Mouse (Mus musculus) midbrain, embryonic 16.5 days (tissue): Measurements from ENCODE around the gene Odf3l2. TPM values are rescaled to one million over a fixed set of nuclear protein-coding genes. Genes with fewer than 3 reads are reported as not detected.

Source experiments
- ATAC-seq: fragments of 200-750 bp; cut with Nextera tagmentation; 2 replicates; pipeline ENCODE4 v1.8.0; 2017; ENCODE audit warnings: moderate TSS enrichment
- H3K27ac ChIP-seq: fragments of 300-500 bp; sonication (generic); 2 replicates; pipeline ENCODE4 v1.5.1; 2014; ENCODE audit warnings: mild to moderate bottlenecking, low read length, mixed read lengths
- H3K27me3 ChIP-seq: fragments of 300-500 bp; sonication (generic); 2 replicates; pipeline ENCODE4 v1.6.1; 2014; ENCODE audit warnings: low read depth, low read length, mixed read lengths; ENCODE audit not compliant: control insufficient read depth, insufficient read depth
- H3K36me3 ChIP-seq: fragments of 300-500 bp; sonication (generic); 2 replicates; pipeline ENCODE4 v1.6.1; 2014; ENCODE audit warnings: mild to moderate bottlenecking, low read length, moderate library complexity, mixed read lengths; ENCODE audit not compliant: control insufficient read depth, insufficient read depth
- H3K4me1 ChIP-seq: fragments of 300-500 bp; sonication (generic); 2 replicates; pipeline ENCODE4 v1.6.1; 2014; ENCODE audit warnings: mild to moderate bottlenecking, low read length, mixed read lengths; ENCODE audit not compliant: control insufficient read depth, insufficient read depth
- H3K4me2 ChIP-seq: fragments of 300-500 bp; sonication (generic); 2 replicates; pipeline ENCODE4 v1.6.1; 2014; ENCODE audit warnings: mild to moderate bottlenecking, low read length, mixed read lengths
- H3K4me3 ChIP-seq: fragments of 300-500 bp; sonication (generic); 2 replicates; pipeline ENCODE4 v1.5.1; 2014; ENCODE audit warnings: low read depth, mild to moderate bottlenecking, low read length, moderate library complexity, mixed read lengths
- H3K9ac ChIP-seq: fragments of 300-500 bp; sonication (generic); 2 replicates; pipeline ENCODE4 v1.6.1; 2014; ENCODE audit warnings: low read depth, low read length, mixed read lengths
- H3K9me3 ChIP-seq: fragments of 300-500 bp; sonication (generic); replicated peaks from 2 replicates; pipeline ENCODE4 v1.6.1; 2014; ENCODE audit warnings: mild to moderate bottlenecking, low read length, mixed read lengths; ENCODE audit not compliant: control insufficient read depth, poor library complexity, severe bottlenecking
- WGBS: fragments of 180-500 bp; shearing (Covaris S2); extraction: QIAGEN DNeasy Blood & Tissue Kit; methylation state at CpG from one replicate; pipeline ENCODE4 v1.1.7; 2014; 5-methylcytosine and 5-hydroxymethylcytosine counted together
- polyA plus RNA-seq: library from polyadenylated mRNA; unstranded; fragments of >200 nt; fragmentation: Nextera tagmentation; extraction: Ambion mirVana; gene quantifications from 2 replicates; pipeline ENCODE4 v1.2.1, GENCODE M21; 2015

Gene Odf3l2
- 0.78 and 1.0 TPM in 2 replicates for polyA plus RNA-seq

DNA sequence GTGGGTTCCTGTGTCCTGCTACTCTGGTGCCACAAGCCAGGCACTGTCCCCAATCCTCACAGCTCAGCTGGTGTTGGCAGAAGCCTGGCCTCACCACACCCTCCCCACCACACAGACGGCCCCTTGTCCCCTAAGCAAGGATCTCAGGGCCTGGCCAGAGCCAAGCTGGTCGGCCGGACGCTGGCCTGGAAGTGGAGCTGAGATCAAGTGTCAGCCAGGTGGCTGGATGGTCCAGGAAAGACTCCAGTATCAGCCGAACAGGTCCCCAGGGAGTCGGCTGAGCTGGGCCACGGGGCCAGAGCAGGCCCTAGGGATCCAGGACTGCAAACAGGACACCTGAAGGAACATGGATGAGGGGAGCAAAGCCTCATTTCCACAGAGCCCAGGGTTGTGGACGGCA, at the start of gene Odf3l2:
Gene Odf3l2 (minus strand): TSS at position 28 of the 400 bp plus-strand sequence.
- no peaks in the 10 kb centered on the region for H3K4me1 ChIP-seq
- H3K36me3 ChIP-seq: no peaks in the 10 kb centered on the region
- no peak within 1 kb of the TSS for H3K27ac ChIP-seq
- H3K9me3 ChIP-seq: no peaks in the 10 kb centered on the region
- H3K4me2 ChIP-seq: no peak within 1 kb of the TSS
- WGBS: 77% methylated on average over 8 of the region's 8 CpGs
- no peaks in the 10 kb centered on the region for H3K27me3 ChIP-seq
- no peak for ATAC-seq
- no peak within 1 kb of the TSS for H3K9ac ChIP-seq
- H3K4me3 ChIP-seq: no peak within 1 kb of the TSS

DNA sequence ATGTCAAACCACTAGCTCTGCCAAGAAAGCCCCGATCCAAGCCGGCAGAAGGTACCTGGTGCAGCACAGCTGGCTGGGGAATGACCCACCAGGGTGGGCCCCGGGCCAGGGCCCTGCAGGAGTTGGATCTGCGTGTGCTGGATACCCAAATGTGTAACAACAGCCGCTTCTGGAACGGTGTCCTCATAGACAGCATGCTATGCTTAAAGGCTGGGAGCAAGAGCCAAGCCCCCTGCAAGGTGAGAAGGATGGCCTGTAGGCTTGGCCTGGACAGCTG, 48.8 kb upstream of the Odf3l2 start:
- 84% methylated on average over 6 of the region's 6 CpGs for WGBS

DNA sequence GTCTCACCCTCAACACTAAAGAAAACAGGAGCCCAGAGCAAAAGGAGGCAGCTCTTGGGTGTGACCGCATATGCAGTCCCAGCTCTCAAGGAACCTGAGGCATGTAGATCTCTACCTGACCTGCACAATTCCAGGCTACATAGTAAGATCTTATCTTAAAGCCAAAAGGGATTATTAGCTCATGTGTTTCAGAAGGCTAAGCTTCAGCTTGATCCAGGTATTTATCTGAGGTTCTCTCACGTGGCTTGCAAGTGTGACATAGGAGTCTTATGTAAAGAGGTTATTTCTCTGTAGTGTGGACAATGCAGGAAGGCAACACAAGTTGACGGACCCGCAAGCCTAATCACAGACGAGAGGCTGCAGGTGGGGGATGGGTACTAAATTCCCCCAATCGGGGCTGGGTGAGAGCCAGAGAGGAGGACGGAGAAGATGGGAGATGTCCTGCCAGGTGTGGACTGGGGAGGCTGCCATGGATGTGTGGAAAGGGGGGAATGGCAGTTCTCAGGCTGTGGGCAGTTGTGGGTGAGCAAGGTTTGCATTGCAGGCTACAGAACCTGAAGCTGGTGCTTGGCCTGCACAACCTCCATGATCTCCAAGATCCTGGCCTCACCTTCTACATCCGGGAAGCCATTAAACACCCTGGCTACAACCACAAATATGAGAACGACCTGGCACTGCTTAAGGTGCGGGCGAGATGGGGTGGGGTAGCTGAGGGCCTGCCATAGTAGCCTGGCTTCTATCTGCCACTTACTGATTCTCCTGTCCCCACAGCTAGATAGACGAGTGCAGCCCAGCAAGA, 48.2 kb upstream of the Odf3l2 start:
- no peak for ATAC-seq

More for the DNA sequence above, 48.8 kb upstream of the Odf3l2 start:
- H3K9me3 ChIP-seq: no peaks in the 10 kb centered on the region
- no peak for ATAC-seq
- no peaks in the 10 kb centered on the region for H3K27me3 ChIP-seq
- H3K27ac ChIP-seq: no peak overlapping the region
- no peaks in the 10 kb centered on the region for H3K4me1 ChIP-seq
- H3K4me2 ChIP-seq: no peak overlapping the region
- no peak overlapping the region for H3K9ac ChIP-seq
- H3K36me3 ChIP-seq: no peaks in the 10 kb centered on the region
- H3K4me3 ChIP-seq: no peak overlapping the region

DNA sequence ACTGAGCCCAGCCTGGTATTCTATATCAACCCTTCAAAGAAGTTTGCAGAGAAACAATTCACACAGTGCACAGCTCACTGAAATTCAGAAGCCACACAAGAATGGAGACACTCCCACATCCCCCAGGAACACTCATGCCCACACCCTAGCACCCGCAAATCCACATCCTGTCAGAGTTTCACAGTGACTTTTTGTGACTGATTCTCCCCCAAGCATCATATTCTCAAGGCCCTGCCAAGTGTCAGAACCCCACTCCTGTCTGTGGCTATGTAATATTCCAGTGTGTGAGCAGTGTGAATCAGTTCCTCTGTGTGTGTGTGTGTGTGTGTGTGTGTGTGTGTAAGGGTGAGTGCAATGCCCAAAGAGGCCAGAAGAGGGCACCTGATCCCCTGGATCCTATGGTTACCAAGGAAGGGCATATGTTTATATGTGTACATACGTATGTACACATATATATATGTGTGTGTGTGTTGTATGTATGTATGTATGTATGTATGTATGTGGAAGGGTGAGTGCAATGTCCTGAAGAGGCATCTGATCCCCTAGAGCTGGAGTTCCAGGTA, 46.5 kb upstream of the Odf3l2 start:
- Histone ChIP-seq H3K36me3 (peaks cover 16% of the 10 kb centered on the region), H3K4me2 (no peak overlapping the region), H3K4me1 (no peaks in the 10 kb centered on the region), H3K4me3 (no peak overlapping the region), H3K27ac (no peak overlapping the region), H3K9me3 (no peaks in the 10 kb centered on the region), H3K9ac (no peak overlapping the region), H3K27me3 (no peaks in the 10 kb centered on the region)
- ATAC-seq: no peak
- 100% methylated on average over 2 of the region's 2 CpGs for WGBS

More for the DNA sequence above, 48.2 kb upstream of the Odf3l2 start:
- WGBS: 73% methylated on average over 12 of the region's 12 CpGs
- no peak overlapping the region for H3K4me2 ChIP-seq
- H3K9me3 ChIP-seq: no peaks in the 10 kb centered on the region
- H3K4me3 ChIP-seq: no peak overlapping the region
- H3K4me1 ChIP-seq: no peaks in the 10 kb centered on the region
- H3K27ac ChIP-seq: no peak overlapping the region
- H3K36me3 ChIP-seq: peaks cover 3% of the 10 kb centered on the region
- H3K27me3 ChIP-seq: no peaks in the 10 kb centered on the region
- H3K9ac ChIP-seq: no peak overlapping the region

DNA sequence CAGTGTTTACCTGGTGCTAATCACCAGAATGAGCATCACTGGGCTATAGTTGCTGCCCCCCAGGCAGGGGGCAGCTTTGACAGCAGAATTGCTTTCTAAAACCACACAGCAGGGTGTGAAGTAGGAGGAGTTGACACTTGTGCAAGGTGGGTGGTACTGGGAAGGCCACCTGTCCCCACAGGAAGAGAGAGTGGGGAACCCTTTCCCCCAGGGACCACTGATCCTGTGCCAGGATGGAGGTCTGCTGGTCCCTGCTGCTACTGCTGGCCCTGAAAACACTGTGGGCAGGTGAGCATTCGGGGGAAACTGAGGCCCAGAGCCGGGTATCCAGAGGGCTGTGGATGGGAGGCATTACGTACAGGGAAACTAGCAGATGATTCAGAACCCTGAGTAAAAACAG, 43.6 kb upstream of the Odf3l2 start:
- Histone ChIP-seq H3K4me1 (peaks cover under 1% of the 10 kb centered on the region; the same call in 1 of the 2 replicates), H3K27me3 (no peaks in the 10 kb centered on the region), H3K4me3 (no peak overlapping the region), H3K27ac (no peak overlapping the region), H3K9ac (no peak overlapping the region), H3K4me2 (no peak overlapping the region), H3K9me3 (no peaks in the 10 kb centered on the region), H3K36me3 (peaks cover 28% of the 10 kb centered on the region)
- whole genome bisulfite sequencing: 92% methylated on average over 3 of the region's 3 CpGs
- no peak for ATAC-seq

DNA sequence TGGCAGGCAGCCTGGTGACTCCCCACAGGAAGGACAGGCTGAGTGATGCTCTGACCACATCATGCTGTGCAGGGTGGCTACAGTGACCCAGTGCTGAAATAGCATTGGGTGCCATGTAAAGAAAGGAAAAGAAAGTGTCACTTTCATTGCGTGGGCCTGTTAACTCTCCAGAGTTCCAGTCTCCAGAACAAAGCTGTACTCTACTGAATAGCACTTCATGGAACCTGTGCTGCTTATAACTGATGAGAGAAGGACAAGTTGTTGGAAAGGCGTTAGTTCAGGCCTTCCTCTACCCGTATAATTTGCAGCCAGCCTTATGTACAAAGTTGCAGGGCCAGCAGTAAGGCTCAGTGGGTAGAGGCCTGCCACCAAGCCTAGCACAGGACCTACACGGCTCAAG, 43.2 kb upstream of the Odf3l2 start, which contains the start of gene Gzmm:
Gene Gzmm (plus strand): TSS at position 301 of the 400 bp plus-strand sequence.
- no peak within 1 kb of the TSS for H3K4me3 ChIP-seq
- H3K9ac ChIP-seq: no peak within 1 kb of the TSS
- peaks cover 5% of the 10 kb centered on the region for H3K4me1 ChIP-seq
- no peak for ATAC-seq
- 81% methylated on average over 4 of the region's 4 CpGs for WGBS
- H3K9me3 ChIP-seq: no peaks in the 10 kb centered on the region
- no peak within 1 kb of the TSS for H3K4me2 ChIP-seq
- H3K27me3 ChIP-seq: no peaks in the 10 kb centered on the region
- H3K27ac ChIP-seq: no peak within 1 kb of the TSS
- H3K36me3 ChIP-seq: peaks cover 29% of the 10 kb centered on the region

DNA sequence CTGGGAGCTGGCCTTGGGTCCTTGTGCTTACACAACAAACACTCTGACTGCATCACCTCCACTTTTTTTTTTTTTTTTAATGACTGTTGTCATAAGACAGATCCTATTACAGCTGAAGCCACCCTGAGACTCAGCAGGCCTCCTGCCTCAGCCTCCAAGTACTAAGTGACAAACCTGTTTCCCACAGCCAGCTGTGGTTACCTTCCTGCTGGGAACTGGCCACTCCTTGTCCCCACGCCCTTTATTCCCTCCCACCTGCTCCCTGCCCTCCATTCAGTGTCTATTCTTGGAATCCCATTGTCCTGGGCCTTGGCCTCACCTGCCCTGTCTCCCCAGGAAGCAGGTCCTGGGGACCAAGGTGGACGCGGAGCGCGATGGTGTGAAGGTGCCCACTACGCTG, 42.0 kb upstream of the Odf3l2 start:
- H3K27ac ChIP-seq: no peak overlapping the region
- no peaks in the 10 kb centered on the region for H3K27me3 ChIP-seq
- H3K36me3 ChIP-seq: peaks cover 29% of the 10 kb centered on the region
- H3K4me2 ChIP-seq: no peak overlapping the region
- peaks cover 14% of the 10 kb centered on the region for H3K4me1 ChIP-seq
- no peak overlapping the region for H3K4me3 ChIP-seq
- ATAC-seq: no peak
- no peaks in the 10 kb centered on the region for H3K9me3 ChIP-seq
- WGBS: 97% methylated on average over 6 of the region's 6 CpGs
- H3K9ac ChIP-seq: no peak overlapping the region

DNA sequence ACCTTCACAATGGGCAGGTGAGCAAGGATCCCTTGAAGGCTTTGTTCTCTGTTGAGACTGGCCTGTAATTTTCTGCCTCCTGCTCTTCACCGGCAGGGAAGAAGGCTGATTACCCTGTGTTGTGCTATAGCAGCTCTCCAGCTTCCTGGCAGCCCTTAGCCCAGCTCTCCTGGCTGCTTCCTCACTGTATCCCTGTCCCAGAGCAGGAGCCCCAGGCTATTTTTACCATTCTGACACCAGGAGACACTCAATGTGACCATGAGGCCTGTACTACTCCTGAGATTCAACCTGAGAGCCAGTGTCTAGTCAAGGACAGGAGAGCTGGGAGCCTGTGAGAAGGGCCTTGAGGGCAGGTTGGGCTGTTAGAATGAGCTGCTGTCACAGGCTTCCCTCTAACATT, 41.2 kb upstream of the Odf3l2 start:
- Histone ChIP-seq H3K27me3 (no peaks in the 10 kb centered on the region), H3K4me3 (no peak overlapping the region), H3K4me1 (peaks cover 14% of the 10 kb centered on the region), H3K9me3 (no peaks in the 10 kb centered on the region), H3K4me2 (no peak overlapping the region), H3K36me3 (peaks cover 29% of the 10 kb centered on the region), H3K9ac (no peak overlapping the region), H3K27ac (no peak overlapping the region)
- WGBS: 94% methylated on average over 1 of the region's 1 CpGs
- ATAC-seq: no peak

DNA sequence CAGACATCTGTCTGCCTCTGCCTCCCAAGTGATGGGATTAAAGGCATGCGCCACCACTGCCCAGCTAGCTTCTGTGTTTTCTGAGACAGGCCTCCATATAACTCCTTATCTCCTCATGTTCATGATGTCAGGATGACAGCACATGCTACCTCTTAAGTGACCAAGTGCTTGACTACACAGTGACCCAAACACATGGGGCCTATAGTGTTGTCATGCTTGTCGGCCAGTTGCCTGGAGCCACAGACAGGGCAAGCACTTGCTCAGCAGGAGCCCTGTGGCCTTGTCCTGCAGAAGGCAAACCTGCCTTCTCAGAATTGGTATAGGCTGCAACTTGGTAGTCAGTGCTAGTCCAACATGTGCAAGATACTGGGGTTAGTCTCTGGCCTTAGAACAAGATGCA, 40.7 kb upstream of the Odf3l2 start:
- ATAC-seq: no peak
- Histone ChIP-seq H3K9me3 (no peaks in the 10 kb centered on the region), H3K27me3 (no peaks in the 10 kb centered on the region), H3K4me3 (no peak overlapping the region), H3K9ac (no peak overlapping the region), H3K4me1 (peaks cover 14% of the 10 kb centered on the region), H3K27ac (no peak overlapping the region), H3K36me3 (peaks cover 29% of the 10 kb centered on the region), H3K4me2 (no peak overlapping the region)
- 92% methylated on average over 2 of the region's 2 CpGs for WGBS
